Mouse (Mus musculus) kidney, adult 2 months (tissue): ENCODE results near the gene Pdzrn3.

Experiments used
- CTCF ChIP-seq: fragments of 200-500 bp; conservative IDR thresholded peaks from 2 replicates; pipeline ENCODE4 v1.5.1; 2011; ENCODE audit warnings: low read depth, mild to moderate bottlenecking, control low read depth, low read length, moderate library complexity, mixed read lengths; ENCODE audit not compliant: insufficient read depth, insufficient read length
- POLR2A ChIP-seq: fragments of 200-500 bp; IDR thresholded peaks from one replicate; pipeline ENCODE4 v1.6.1; 2011; ENCODE audit warnings: low read depth, low read length, control low read depth

- TF ChIP-seq POLR2A (no peak), CTCF (no peak)
These were observed 105.4 kb downstream of the Pdzrn3 start for GRCm38 (mm10) chr6:101272256-101272655.
